Mouse (Mus musculus) myocyte (in vitro differentiated cells): ENCODE measurements around the gene Acsbg1. TPM values are rescaled to one million over a fixed set of nuclear protein-coding genes. Genes with fewer than 3 reads are reported as not detected.

Source experiments
- H3K27me3 ChIP-seq: one replicate; pipeline ENCODE4 v1.6.1; 2011; ENCODE audit not compliant: control insufficient read depth, insufficient read depth, insufficient read length
- H3K36me3 ChIP-seq: one replicate; pipeline ENCODE4 v1.6.1; 2011; ENCODE audit not compliant: control insufficient read depth, insufficient read depth
- H3K4me2 ChIP-seq: one replicate; pipeline ENCODE4 v1.6.1; 2011; ENCODE audit warnings: low read depth, control low read depth
- H3K4me3 ChIP-seq: one replicate; pipeline ENCODE4 v1.5.1; 2011; ENCODE audit warnings: mild to moderate bottlenecking, control low read depth, moderate library complexity
- H3K79me2 ChIP-seq: one replicate; pipeline ENCODE4 v1.6.1; 2011; ENCODE audit not compliant: control insufficient read depth, insufficient read depth
- H3ac ChIP-seq: one replicate; pipeline ENCODE4 v1.6.1; 2011; ENCODE audit not compliant: control insufficient read depth, insufficient read length
- CEBPB ChIP-seq: IDR thresholded peaks from 2 replicates; pipeline ENCODE4 v1.6.1; 2011; ENCODE audit warnings: mild to moderate bottlenecking, moderate library complexity; ENCODE audit not compliant: poor library complexity, insufficient read depth, severe bottlenecking
- E2F4 ChIP-seq: IDR thresholded peaks from one replicate; pipeline ENCODE4 v1.6.1; 2011; ENCODE audit warnings: mild to moderate bottlenecking, control low read depth, moderate library complexity; ENCODE audit not compliant: insufficient read depth
- MAX ChIP-seq: IDR thresholded peaks from one replicate; pipeline ENCODE4 v1.6.1; 2011; ENCODE audit warnings: low read depth, mild to moderate bottlenecking, control low read depth
- MYOD1 ChIP-seq, 3 experiments: IDR thresholded peaks; one replicate each; pipeline ENCODE4 v1.6.1; 2011; ENCODE audit warnings: control low read depth in 2 of 3, low read depth in 2 of 3, mild to moderate bottlenecking in 2 of 3, moderate library complexity in 1 of 3; ENCODE audit not compliant: insufficient read length in 2 of 3, control insufficient read depth in 1 of 3
- MYOG ChIP-seq, 3 experiments: IDR thresholded peaks; one replicate each; pipeline ENCODE4 v1.6.1; 2011; ENCODE audit warnings: control low read depth in 2 of 3, low read depth in 2 of 3, mild to moderate bottlenecking in 2 of 3; ENCODE audit not compliant: insufficient read length in 2 of 3, control insufficient read depth in 1 of 3, insufficient read depth in 1 of 3
- POLR2A ChIP-seq: IDR thresholded peaks from one replicate; pipeline ENCODE4 v1.6.1; 2011; ENCODE audit warnings: low read depth, mild to moderate bottlenecking, control low read depth, moderate library complexity; ENCODE audit not compliant: insufficient read length
- POLR2AphosphoS2 ChIP-seq: IDR thresholded peaks from one replicate; pipeline ENCODE4 v1.6.1; 2011; ENCODE audit warnings: low read depth, control low read depth; ENCODE audit not compliant: insufficient read length
- REST ChIP-seq: IDR thresholded peaks from one replicate; pipeline ENCODE4 v1.6.1; 2011; ENCODE audit warnings: mild to moderate bottlenecking, control low read depth, moderate library complexity; ENCODE audit not compliant: insufficient read depth, insufficient read length
- SRF ChIP-seq: IDR thresholded peaks from one replicate; pipeline ENCODE4 v1.6.1; 2011; ENCODE audit warnings: low read depth; ENCODE audit not compliant: control insufficient read depth, insufficient read length
- TCF12 ChIP-seq: IDR thresholded peaks from one replicate; pipeline ENCODE4 v1.6.1; 2011; ENCODE audit warnings: mild to moderate bottlenecking, control low read depth; ENCODE audit not compliant: poor library complexity, insufficient read depth, severe bottlenecking
- TCF3 ChIP-seq: IDR thresholded peaks from one replicate; pipeline ENCODE4 v1.6.1; 2011; ENCODE audit warnings: low read depth, control low read depth; ENCODE audit not compliant: insufficient read length
- USF1 ChIP-seq: IDR thresholded peaks from one replicate; pipeline ENCODE4 v1.6.1; 2011; ENCODE audit warnings: low read depth, mild to moderate bottlenecking, control low read depth, moderate library complexity
- polyA plus RNA-seq: library from polyadenylated mRNA; unstranded; fragments of >200 nt; fragmentation: generic; extraction: Trizol; gene quantifications from one replicate; pipeline ENCODE4 v1.2.1, GENCODE M21; 2012; ENCODE audit warnings: missing spikeins

Acsbg1 gene
- polyA plus RNA-seq, 1 experiment = 48.0 TPM

DNA sequence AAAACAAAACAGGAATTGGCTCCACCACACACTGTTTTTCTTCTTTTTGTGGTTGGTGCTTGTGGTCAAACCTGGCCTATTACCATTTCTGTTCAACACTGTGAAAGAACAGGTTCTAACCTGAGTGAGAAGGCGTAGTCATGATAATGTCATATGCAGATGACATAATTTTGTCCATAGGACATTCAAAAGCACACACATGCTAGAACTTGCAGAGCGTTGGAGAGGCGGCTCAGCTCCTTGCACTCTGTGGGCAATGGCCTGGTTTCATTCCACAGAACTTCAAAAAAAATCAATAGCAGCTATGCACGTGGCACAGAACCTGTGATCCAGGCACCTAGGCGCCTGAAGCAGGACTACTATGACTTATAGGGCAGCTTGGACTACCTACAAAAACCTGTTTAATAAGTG lies 48.9 kb downstream of the Acsbg1 start:
- Histone ChIP-seq H3K36me3 (no peaks in the 10 kb centered on the region), H3K4me2 (no peak overlapping the region), H3K27me3 (no peaks in the 10 kb centered on the region), H3K79me2 (no peaks in the 10 kb centered on the region), H3ac (no peak overlapping the region), H3K4me3 (no peak overlapping the region)
- TF ChIP-seq MAX (no peak), CEBPB (no peak), TCF3 (no peak), E2F4 (no peak), POLR2A (no peak), MYOG (IDR thresholded peaks at IDR 0.05; ENCODE audit: control insufficient read depth in 1 of 3, insufficient read depth in 1 of 3, insufficient read length in 2 of 3, low read depth in 2 of 3) (no peak), TCF12 (no peak), REST (no peak)

- Histone ChIP-seq H3ac (no peak overlapping the region), H3K36me3 (peaks cover 34% of the 10 kb centered on the region), H3K79me2 (no peaks in the 10 kb centered on the region), H3K4me3 (no peak overlapping the region), H3K4me2 (no peak overlapping the region), H3K27me3 (no peaks in the 10 kb centered on the region)
- TF ChIP-seq TCF3 = no peak
- TF ChIP-seq POLR2AphosphoS2 = no peak
- TF ChIP-seq CEBPB = no peak
- TF ChIP-seq USF1 = no peak
- no peak for TF ChIP-seq E2F4
- no peak for TF ChIP-seq MAX
- no peak for TF ChIP-seq TCF12
- no peak for TF ChIP-seq MYOD1 (IDR thresholded peaks at IDR 0.05; ENCODE audit: control insufficient read depth in 1 of 3, insufficient read length in 2 of 3, low read depth in 2 of 3)
- TF ChIP-seq REST = no peak
- no peak for TF ChIP-seq SRF
- TF ChIP-seq MYOG (IDR thresholded peaks at IDR 0.05; ENCODE audit: control insufficient read depth in 1 of 3, insufficient read depth in 1 of 3, insufficient read length in 2 of 3, low read depth in 2 of 3) = no peak
- no peak for TF ChIP-seq POLR2A
Observed at GRCm38 (mm10) chr9:54604886-54605285, 56.8 kb downstream of the Acsbg1 start.

DNA sequence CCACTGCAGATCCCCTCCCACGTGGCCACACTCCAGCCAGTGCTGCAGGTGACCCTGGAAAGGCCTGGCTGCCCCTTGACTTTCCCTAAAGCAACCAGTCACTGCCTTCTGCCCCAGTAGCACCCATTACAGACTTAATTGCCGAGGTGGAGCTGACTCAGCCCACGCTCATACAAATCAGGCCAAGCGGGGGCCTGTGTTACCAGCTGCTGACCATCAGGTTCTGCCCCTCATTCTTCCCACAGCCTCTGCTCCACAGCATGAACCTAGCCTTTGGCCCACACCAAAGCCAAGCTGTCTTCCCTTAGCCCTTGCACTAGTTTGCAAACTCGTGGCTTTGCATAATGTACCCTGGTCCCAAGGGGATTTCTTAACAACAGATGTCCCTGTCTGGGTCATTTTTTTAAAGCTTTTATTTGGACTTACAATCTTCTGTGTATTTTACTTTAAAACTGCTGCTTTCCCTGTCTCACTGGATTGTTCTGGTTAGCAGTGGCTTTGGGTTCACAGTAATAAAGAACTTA lies 57.5 kb downstream of the Acsbg1 start:
- peaks cover 40% of the 10 kb centered on the region for H3K36me3 ChIP-seq
- H3ac ChIP-seq = no peak overlapping the region
- no peaks in the 10 kb centered on the region for H3K27me3 ChIP-seq
- no peaks in the 10 kb centered on the region for H3K79me2 ChIP-seq
- TF ChIP-seq SRF (no peak), POLR2A (no peak), TCF3 (no peak), E2F4 (no peak), REST (no peak), CEBPB (no peak), MYOG (IDR thresholded peaks at IDR 0.05; ENCODE audit: control insufficient read depth in 1 of 3, insufficient read depth in 1 of 3, insufficient read length in 2 of 3, low read depth in 2 of 3) (no peak), USF1 (no peak), MAX (no peak), POLR2AphosphoS2 (no peak), MYOD1 (IDR thresholded peaks at IDR 0.05; ENCODE audit: control insufficient read depth in 1 of 3, insufficient read length in 2 of 3, low read depth in 2 of 3) (no peak), TCF12 (no peak)
- H3K4me3 ChIP-seq = no peak overlapping the region
- no peak overlapping the region for H3K4me2 ChIP-seq

DNA sequence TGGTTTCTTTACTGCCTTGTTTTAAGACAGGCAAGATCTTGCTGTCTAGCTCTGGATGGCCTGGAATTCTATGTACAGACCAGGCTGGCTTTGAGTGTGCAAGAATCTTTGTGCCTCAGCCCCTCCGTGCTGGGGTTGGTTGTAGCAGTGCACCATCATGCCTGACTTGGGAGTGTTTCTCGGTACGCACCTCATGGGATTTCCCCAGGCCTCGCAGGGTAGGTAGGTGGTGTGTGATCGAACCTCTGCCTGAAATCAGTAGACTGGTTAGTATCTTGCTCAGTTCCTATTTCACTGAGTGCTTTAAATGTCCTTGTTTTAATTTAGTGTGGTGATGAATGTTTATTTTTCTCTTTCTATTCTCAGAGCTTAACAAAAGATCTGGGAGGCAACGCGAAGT lies 58.8 kb downstream of the Acsbg1 start:
- H3K4me2 ChIP-seq = no peak overlapping the region
- H3ac ChIP-seq = no peak overlapping the region
- H3K27me3 ChIP-seq = no peaks in the 10 kb centered on the region
- no peak overlapping the region for H3K4me3 ChIP-seq
- peaks cover 52% of the 10 kb centered on the region for H3K36me3 ChIP-seq
- H3K79me2 ChIP-seq = no peaks in the 10 kb centered on the region
- TF ChIP-seq MYOD1 (IDR thresholded peaks at IDR 0.05; ENCODE audit: control insufficient read depth in 1 of 3, insufficient read length in 2 of 3, low read depth in 2 of 3) (no peak), MYOG (IDR thresholded peaks at IDR 0.05; ENCODE audit: control insufficient read depth in 1 of 3, insufficient read depth in 1 of 3, insufficient read length in 2 of 3, low read depth in 2 of 3) (no peak), SRF (no peak), TCF3 (no peak), MAX (no peak), POLR2AphosphoS2 (no peak), REST (no peak), E2F4 (no peak), USF1 (no peak)
